Mouse (Mus musculus) cerebellum, adult (tissue): ENCODE measurements around the gene Cgn.
"Not testable (repeated sequence)": the region's sequence is repeated elsewhere in the genome, so short reads cannot be mapped to it uniquely, and the experiment has no call there.

ENCODE experiments used
- ATAC-seq: cut with Nextera tagmentation; 2 replicates; pipeline ENCODE4 v1.9.2; 2017; ENCODE audit warnings: mild to moderate bottlenecking, moderate library complexity, mixed read lengths; ENCODE audit not compliant: insufficient number of reproducible peaks, low FRiP score, low TSS enrichment

The Cgn gene

DNA sequence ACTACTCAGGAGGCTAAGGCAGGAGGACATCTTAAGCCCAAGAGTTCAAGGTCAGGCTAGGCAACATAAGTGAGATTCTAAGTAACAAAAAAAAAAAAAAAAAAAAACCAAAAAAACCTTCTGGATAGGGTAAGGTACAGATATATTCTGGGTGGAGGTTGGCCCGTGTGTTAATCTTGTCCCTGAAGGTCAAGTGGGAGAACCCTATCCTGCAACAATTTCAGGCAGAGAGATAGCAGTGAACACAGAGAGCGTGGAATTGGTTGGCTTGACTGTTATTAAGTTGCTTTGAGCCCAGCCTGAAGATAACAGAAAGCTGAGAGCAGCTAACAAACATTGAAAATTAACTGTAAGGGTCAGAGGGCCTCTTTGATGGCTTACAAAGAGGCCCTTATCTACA is 7.4 kb upstream of the Cgn start:
- ATAC-seq = no peak

GRCm38 (mm10) chr3:94792258-94792657 is 6.0 kb upstream of the Cgn start:
- ATAC-seq = no peak

DNA sequence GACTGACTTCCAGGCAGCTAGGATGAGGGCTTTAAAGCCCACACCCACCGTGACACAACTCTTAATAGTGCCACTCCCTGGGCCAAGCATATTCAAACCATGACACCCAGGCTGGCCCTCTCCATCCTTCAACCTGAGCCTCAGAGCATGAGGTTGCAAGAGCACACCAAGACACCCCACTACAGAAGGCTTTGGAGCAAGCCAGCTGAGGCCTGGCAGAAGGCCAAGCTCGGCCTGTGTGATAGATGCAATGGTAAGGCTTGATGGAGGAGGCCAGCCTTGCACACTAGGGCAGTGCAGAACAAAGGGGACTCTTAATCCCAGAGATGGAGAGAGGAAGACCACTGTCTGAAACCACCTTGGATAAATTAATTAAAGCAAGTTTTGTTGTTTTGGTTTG is 3.2 kb upstream of the Cgn start:
- no peak for ATAC-seq

- ATAC-seq = no peak
Measured at GRCm38 (mm10) chr3:94789071-94789470, 2.8 kb upstream of the Cgn start.

DNA sequence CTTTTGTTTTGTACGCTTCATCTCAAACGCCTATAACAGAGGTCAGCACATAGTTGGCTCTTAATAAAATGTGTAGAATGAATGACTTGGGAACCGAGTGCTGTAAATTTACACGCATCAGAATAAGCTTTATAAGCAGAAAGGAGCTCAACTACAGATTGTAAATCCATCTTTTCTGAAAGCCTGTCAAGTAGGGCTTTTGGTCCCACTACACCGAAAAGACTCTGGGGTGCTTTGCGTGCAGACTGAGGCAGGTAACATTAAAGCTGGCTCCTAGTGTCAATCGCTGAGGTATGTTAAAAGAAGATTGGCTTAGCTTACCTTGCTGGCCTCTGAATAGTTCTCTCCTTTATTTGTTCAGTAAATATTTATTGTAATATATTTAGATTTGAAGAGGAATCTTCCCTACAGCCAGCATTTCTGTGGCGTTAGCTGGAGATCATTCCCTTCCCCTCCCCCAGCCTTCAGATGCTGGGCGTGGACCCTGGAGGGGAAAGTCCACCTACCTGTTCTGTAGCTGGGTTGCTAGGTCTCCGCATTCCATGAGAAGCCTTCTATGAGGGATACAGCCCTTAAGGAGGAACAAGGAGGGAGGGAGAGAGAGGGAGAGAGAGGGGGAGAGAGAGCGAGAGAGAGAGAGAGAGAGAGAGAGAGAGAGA is 959 bp upstream of the Cgn start:
- ATAC-seq = no peak

- no peak; the same call in 1 of the 2 replicates for ATAC-seq
Measured at GRCm38 (mm10) chr3:94785958-94786357, 334 bp downstream of the Cgn start.

- no peak for ATAC-seq
Measured at GRCm38 (mm10) chr3:94784171-94784701, 2.1 kb downstream of the Cgn start.

GRCm38 (mm10) chr3:94783462-94783931 is 2.8 kb downstream of the Cgn start:
- no peak for ATAC-seq

GRCm38 (mm10) chr3:94782936-94783335 is 3.4 kb downstream of the Cgn start:
- ATAC-seq = no peak

- no peak for ATAC-seq
Measured at GRCm38 (mm10) chr3:94781356-94781755, 4.9 kb downstream of the Cgn start.

GRCm38 (mm10) chr3:94775886-94776285 is 10.4 kb downstream of the Cgn start:
- no peak for ATAC-seq

- ATAC-seq = no peak
Measured at GRCm38 (mm10) chr3:94774039-94774438, 12.3 kb downstream of the Cgn start.

- ATAC-seq = not testable (repeated sequence)
Measured at GRCm38 (mm10) chr3:94765456-94765855, 20.8 kb downstream of the Cgn start.

DNA sequence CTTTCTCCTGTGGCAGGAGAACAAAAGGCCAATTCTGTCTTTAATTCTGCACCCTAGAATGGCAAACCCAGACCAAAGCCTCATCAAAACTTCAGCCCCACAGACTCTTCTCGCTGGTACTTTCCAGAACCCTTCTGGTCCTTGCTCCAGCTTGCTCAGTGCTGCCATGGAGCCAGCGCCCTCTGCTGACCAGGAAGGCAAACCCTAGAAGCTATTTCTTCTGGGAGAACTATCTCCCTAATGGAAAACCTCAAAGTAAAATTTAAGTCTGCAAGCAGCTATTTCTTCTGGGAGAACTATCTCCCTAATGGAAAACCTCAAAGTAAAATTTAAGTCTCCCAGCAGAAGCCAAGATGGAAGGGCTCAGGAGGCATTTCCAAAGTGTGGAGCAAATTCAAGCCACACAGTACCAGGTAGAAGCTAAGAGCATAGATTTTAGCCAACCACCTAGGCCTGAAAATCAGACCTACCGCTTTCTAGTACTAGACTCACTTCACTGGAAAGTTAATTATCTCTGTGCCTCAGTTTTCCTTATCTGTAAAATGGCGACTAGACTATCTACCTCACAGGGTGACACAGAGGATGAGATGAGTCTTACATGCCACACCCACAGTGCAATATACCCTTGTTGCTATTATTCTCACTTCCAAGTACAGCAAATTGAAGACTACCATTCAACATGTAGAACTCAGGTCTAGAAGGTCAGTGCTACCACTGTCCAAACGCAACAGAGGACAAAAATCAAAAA is 21.6 kb downstream of the Cgn start:
- ATAC-seq = not testable (repeated sequence)

DNA sequence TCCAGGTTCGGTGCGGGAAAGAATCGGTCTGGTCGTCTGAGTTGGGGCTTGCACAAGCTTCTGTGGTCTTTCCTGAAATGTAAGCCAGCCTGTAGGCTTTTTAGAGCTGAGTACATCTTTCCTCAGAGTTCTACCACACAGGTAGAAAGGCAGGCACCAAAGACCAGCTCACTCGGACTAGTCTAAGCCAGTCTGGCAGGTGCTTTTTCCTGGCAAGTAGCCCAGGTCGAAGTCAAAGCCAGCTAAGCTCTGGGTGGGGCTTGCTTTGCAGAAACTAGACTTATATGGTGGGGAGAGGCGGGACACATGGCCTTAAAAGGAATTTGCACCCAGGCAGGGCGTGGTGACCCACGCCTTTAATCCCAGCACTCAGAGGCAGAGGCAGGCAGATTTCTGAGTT is 27.9 kb downstream of the Cgn start:
- peak; percentile 63 for ATAC-seq

- peak; percentile 78 for ATAC-seq
Measured at GRCm38 (mm10) chr3:94758056-94758409, 28.3 kb downstream of the Cgn start.

- peak; percentile 37 for ATAC-seq
Measured at GRCm38 (mm10) chr3:94757251-94758055, 28.8 kb downstream of the Cgn start.

GRCm38 (mm10) chr3:94745691-94746090 is 40.6 kb downstream of the Cgn start:
- ATAC-seq = no peak

DNA sequence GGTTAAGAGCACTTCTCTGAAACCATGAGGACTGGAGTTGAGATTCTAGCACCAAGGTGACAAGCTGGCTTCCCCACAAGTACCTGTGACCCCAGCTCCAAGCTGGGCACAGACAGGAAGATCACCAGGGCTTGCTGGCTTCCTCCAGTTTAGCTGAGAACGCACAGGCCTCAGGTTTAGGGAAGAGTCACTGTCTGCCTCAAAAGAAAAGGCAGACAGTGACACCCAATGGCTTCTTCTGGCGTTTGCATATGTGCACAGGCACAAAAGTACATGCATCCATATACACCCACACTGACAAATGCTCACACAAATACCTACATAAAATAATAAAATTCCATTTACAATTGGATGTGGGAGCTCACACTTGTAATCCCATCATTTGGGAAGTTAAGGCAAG is 62.7 kb downstream of the Cgn start:
- not testable (repeated sequence) for ATAC-seq

GRCm38 (mm10) chr3:94718253-94718652 is 68.0 kb downstream of the Cgn start:
- not testable (repeated sequence) for ATAC-seq

GRCm38 (mm10) chr3:94713424-94713823 is 72.9 kb downstream of the Cgn start:
- not testable (repeated sequence) for ATAC-seq
